Mouse (Mus musculus): Measurements from ENCODE around the gene Hmces. TPM values are rescaled to one million over a fixed set of nuclear protein-coding genes. Genes with fewer than 3 reads are reported as not detected.
"Not testable (repeated sequence)": the region's sequence is repeated elsewhere in the genome, so short reads cannot be mapped to it uniquely, and the experiment has no call there.

Gene Hmces
- polyA plus RNA-seq, 1 experiment from 2014 or later: 14.9 TPM

GRCm38 (mm10) chr6:87937178-87937788 is 23.5 kb downstream of the Hmces start:
- WGBS (ENCODE audit: insufficient replicate concordance): 68% methylated on average over 19 of the region's 19 CpGs
- peak; percentile 73 for ATAC-seq (ENCODE audit: low read depth)
- H3K27me3 ChIP-seq (ENCODE audit: control insufficient read depth, insufficient read depth, low read depth, low read length): no peaks in the 10 kb centered on the region

GRCm38 (mm10) chr6:87938941-87939340 is 25.2 kb downstream of the Hmces start:
- Histone ChIP-seq H3K9ac (ENCODE audit: low read depth, low read length) (no peak overlapping the region), H3K27me3 (ENCODE audit: control insufficient read depth, insufficient read depth, low read depth, low read length) (no peaks in the 10 kb centered on the region), H3K4me2 (ENCODE audit: low read depth, low read length) (no peak overlapping the region), H3K27ac (ENCODE audit: low read length) (no peak overlapping the region), H3K9me3 (replicated peaks; ENCODE audit: control insufficient read depth, low read length) (no peaks in the 10 kb centered on the region), H3K36me3 (ENCODE audit: control insufficient read depth, insufficient read depth) (no peaks in the 10 kb centered on the region), H3K4me3 (ENCODE audit: low read depth, low read length) (no peak overlapping the region), H3K4me1 (ENCODE audit: control insufficient read depth, low read depth, low read length) (no peaks in the 10 kb centered on the region)
- no peak for ATAC-seq (ENCODE audit: low read depth)
- 75% methylated on average over 3 of the region's 3 CpGs for WGBS (ENCODE audit: insufficient replicate concordance)

More at GRCm38 (mm10) chr6:87937178-87937788, 23.5 kb downstream of the Hmces start:
- Histone ChIP-seq H3K4me1 (ENCODE audit: control insufficient read depth, low read depth, low read length) (no peaks in the 10 kb centered on the region), H3K4me3 (ENCODE audit: low read depth, low read length) (no peak overlapping the region), H3K36me3 (ENCODE audit: control insufficient read depth, insufficient read depth) (no peaks in the 10 kb centered on the region), H3K4me2 (ENCODE audit: low read depth, low read length) (no peak overlapping the region), H3K9me3 (replicated peaks; ENCODE audit: control insufficient read depth, low read length) (no peaks in the 10 kb centered on the region), H3K27ac (ENCODE audit: low read length) (no peak overlapping the region), H3K9ac (ENCODE audit: low read depth, low read length) (no peak overlapping the region)

GRCm38 (mm10) chr6:87942179-87942578 is 28.4 kb downstream of the Hmces start:
- no peak overlapping the region for H3K4me2 ChIP-seq (ENCODE audit: low read depth, low read length)
- no peaks in the 10 kb centered on the region for H3K36me3 ChIP-seq (ENCODE audit: control insufficient read depth, insufficient read depth)
- no peaks in the 10 kb centered on the region for H3K27me3 ChIP-seq (ENCODE audit: control insufficient read depth, insufficient read depth, low read depth, low read length)
- no peak for ATAC-seq (ENCODE audit: low read depth)
- H3K9me3 ChIP-seq (replicated peaks; ENCODE audit: control insufficient read depth, low read length): no peaks in the 10 kb centered on the region
- no peak overlapping the region for H3K27ac ChIP-seq (ENCODE audit: low read length)
- no peak overlapping the region for H3K9ac ChIP-seq (ENCODE audit: low read depth, low read length)
- WGBS (ENCODE audit: insufficient replicate concordance): 71% methylated on average over 7 of the region's 7 CpGs
- no peaks in the 10 kb centered on the region for H3K4me1 ChIP-seq (ENCODE audit: control insufficient read depth, low read depth, low read length)
- H3K4me3 ChIP-seq (ENCODE audit: low read depth, low read length): no peak overlapping the region

GRCm38 (mm10) chr6:87962457-87962856 is 48.7 kb downstream of the Hmces start:
- not testable (repeated sequence) for H3K4me3 ChIP-seq (ENCODE audit: low read depth, low read length); H3K4me2 ChIP-seq (ENCODE audit: low read depth, low read length); H3K4me1 ChIP-seq (ENCODE audit: control insufficient read depth, low read depth, low read length); H3K27me3 ChIP-seq (ENCODE audit: control insufficient read depth, insufficient read depth, low read depth, low read length); H3K36me3 ChIP-seq (ENCODE audit: control insufficient read depth, insufficient read depth); H3K9me3 ChIP-seq (replicated peaks; ENCODE audit: control insufficient read depth, low read length); H3K9ac ChIP-seq (ENCODE audit: low read depth, low read length); ATAC-seq (ENCODE audit: low read depth); H3K27ac ChIP-seq (ENCODE audit: low read length)
- 62% methylated on average over 4 of the region's 4 CpGs for whole genome bisulfite sequencing (ENCODE audit: insufficient replicate concordance)

- 21% methylated on average over 2 of the region's 2 CpGs for WGBS (ENCODE audit: insufficient replicate concordance)
- H3K27me3 ChIP-seq (ENCODE audit: control insufficient read depth, insufficient read depth, low read depth, low read length): no peaks in the 10 kb centered on the region
- no peak overlapping the region for H3K4me2 ChIP-seq (ENCODE audit: low read depth, low read length)
- no peaks in the 10 kb centered on the region for H3K4me1 ChIP-seq (ENCODE audit: control insufficient read depth, low read depth, low read length)
- H3K36me3 ChIP-seq (ENCODE audit: control insufficient read depth, insufficient read depth): no peaks in the 10 kb centered on the region
- no peak overlapping the region for H3K27ac ChIP-seq (ENCODE audit: low read length)
- H3K4me3 ChIP-seq (ENCODE audit: low read depth, low read length): no peak overlapping the region
- H3K9ac ChIP-seq (ENCODE audit: low read depth, low read length): no peak overlapping the region
- H3K9me3 ChIP-seq (replicated peaks; ENCODE audit: control insufficient read depth, low read length): no peaks in the 10 kb centered on the region
- ATAC-seq (ENCODE audit: low read depth): no peak
Observed at GRCm38 (mm10) chr6:87970041-87970440, 56.3 kb downstream of the Hmces start.

- Histone ChIP-seq H3K4me1 (ENCODE audit: control insufficient read depth, low read depth, low read length) (no peaks in the 10 kb centered on the region; the same call in 1 of the 2 replicates), H3K9ac (ENCODE audit: low read depth, low read length) (no peak overlapping the region), H3K27ac (ENCODE audit: low read length) (no peak overlapping the region), H3K4me2 (ENCODE audit: low read depth, low read length) (no peak overlapping the region), H3K36me3 (ENCODE audit: control insufficient read depth, insufficient read depth) (no peaks in the 10 kb centered on the region), H3K27me3 (ENCODE audit: control insufficient read depth, insufficient read depth, low read depth, low read length) (peaks cover 37% of the 10 kb centered on the region), H3K9me3 (replicated peaks; ENCODE audit: control insufficient read depth, low read length) (no peaks in the 10 kb centered on the region), H3K4me3 (ENCODE audit: low read depth, low read length) (no peak overlapping the region)
- 50% methylated on average over 3 of the region's 3 CpGs for WGBS (ENCODE audit: insufficient replicate concordance)
- ATAC-seq (ENCODE audit: low read depth): no peak
Observed at GRCm38 (mm10) chr6:87979728-87980127, 66.0 kb downstream of the Hmces start.

GRCm38 (mm10) chr6:87980374-87981029 is 66.8 kb downstream of the Hmces start:
- WGBS (ENCODE audit: insufficient replicate concordance): under 1% methylated on average over 62 of the region's 66 CpGs

GRCm38 (mm10) chr6:87981030-87981485 is 67.3 kb downstream of the Hmces start:
- Histone ChIP-seq H3K9ac (ENCODE audit: low read depth, low read length) (peak overlapping the region; percentile 43; the same call in 1 of the 2 replicates), H3K9me3 (replicated peaks; ENCODE audit: control insufficient read depth, low read length) (no peaks in the 10 kb centered on the region), H3K27ac (ENCODE audit: low read length) (no peak overlapping the region), H3K27me3 (ENCODE audit: control insufficient read depth, insufficient read depth, low read depth, low read length) (peaks cover 37% of the 10 kb centered on the region), H3K4me3 (ENCODE audit: low read depth, low read length) (peak overlapping the region; percentile 62), H3K4me1 (ENCODE audit: control insufficient read depth, low read depth, low read length) (no peaks in the 10 kb centered on the region; the same call in 1 of the 2 replicates), H3K4me2 (ENCODE audit: low read depth, low read length) (peak overlapping the region; percentile 66), H3K36me3 (ENCODE audit: control insufficient read depth, insufficient read depth) (no peaks in the 10 kb centered on the region)
- ATAC-seq (ENCODE audit: low read depth): no peak; the same call in 1 of the 2 replicates
- under 1% methylated on average over 50 of the region's 56 CpGs for WGBS (ENCODE audit: insufficient replicate concordance)

More at GRCm38 (mm10) chr6:87980374-87981029, 66.8 kb downstream of the Hmces start:
- Histone ChIP-seq H3K4me1 (ENCODE audit: control insufficient read depth, low read depth, low read length) (no peaks in the 10 kb centered on the region; the same call in 1 of the 2 replicates), H3K27me3 (ENCODE audit: control insufficient read depth, insufficient read depth, low read depth, low read length) (peaks cover 37% of the 10 kb centered on the region), H3K27ac (ENCODE audit: low read length) (no peak overlapping the region), H3K4me2 (ENCODE audit: low read depth, low read length) (peak overlapping the region; percentile 66), H3K4me3 (ENCODE audit: low read depth, low read length) (peak overlapping the region; percentile 62), H3K36me3 (ENCODE audit: control insufficient read depth, insufficient read depth) (no peaks in the 10 kb centered on the region), H3K9ac (ENCODE audit: low read depth, low read length) (peak overlapping the region; percentile 43; the same call in 1 of the 2 replicates), H3K9me3 (replicated peaks; ENCODE audit: control insufficient read depth, low read length) (no peaks in the 10 kb centered on the region)
- 0 out of 2 replicates have a peak, but pooled peaks have one; percentile 43 for ATAC-seq (ENCODE audit: low read depth)

All from liver, embryonic 16.5 days (tissue).